10 mouse cellular contexts compared by ENCODE assay signal in the genomic region with DNA sequence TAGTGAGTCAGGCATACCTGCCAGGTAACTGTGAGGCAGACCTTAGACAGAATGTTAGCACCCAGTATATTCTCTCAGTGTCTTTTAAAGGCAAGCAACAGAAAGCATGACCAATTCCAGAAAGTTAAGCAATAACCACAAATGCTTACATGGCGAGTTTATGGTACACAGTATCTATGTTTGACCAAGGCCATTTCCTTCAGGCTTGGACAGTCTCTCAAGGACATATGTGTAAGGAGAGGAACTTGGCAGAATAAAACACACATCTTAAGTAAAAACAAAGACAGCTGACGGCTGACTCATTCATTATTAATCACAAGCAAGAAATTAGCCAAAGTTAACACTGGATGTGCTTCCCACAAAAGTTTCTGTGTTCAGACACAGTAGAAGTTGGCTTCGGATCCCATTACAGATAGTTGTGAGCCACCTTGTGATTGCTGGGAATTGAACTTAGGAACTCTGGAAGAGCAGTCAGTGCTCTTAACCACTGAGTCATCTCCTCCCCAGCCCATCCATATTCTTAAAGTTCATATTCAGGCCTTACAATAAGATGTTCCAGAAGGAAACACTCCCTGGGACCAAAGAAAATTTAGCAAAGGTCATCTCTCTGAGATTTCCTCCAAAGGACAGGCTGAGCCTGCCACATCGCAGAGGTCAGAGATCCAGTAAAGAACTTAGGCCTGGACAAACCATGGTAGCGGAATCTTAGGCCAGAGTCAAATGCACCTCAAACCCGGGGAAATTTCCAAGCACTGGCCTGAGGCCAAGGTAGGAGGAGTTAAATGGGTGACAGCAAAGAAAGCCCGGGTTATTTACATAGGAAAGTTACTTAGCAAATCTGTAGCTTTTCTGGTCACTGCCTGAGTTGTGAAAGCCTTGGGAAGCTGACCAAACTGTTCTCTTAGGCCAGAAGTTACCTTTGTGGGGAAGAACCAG. TPM values are rescaled to one million over a fixed set of nuclear protein-coding genes. Genes with fewer than 3 reads are reported as not detected.
DNase-seq lines count a peak whose midpoint lies in the region; ATAC-seq and TF ChIP-seq lines count a peak whose summit lies in the region.
"Had no signal": no experiment of that assay in that cellular context is flagged by ENCODE, and none has a peak within 500 bp of the region (broad histone marks: within the 10 kb centered on the region; RNA-seq: fewer than 3 reads in every experiment).

No protein-coding gene starts in this region.

- H3K27ac ChIP-seq in kidney, adult 2 months (ENCODE audit: insufficient read depth, low read depth, low read length), result 0 out of 2 replicates have a peak overlapping the region, but pooled peaks have one; percentile 50
- no peak overlapping the region for H3K27ac ChIP-seq in neural tube, embryonic 15.5 days (replicated peaks)
- H3K27ac ChIP-seq: forebrain, embryonic 12.5 days; limb, embryonic 12.5 days had no signal

- intact Hi-C loops in heart, postnatal 36 days (cut with DNase I), result no loop called here

- DNase-seq in heart, postnatal 4 days, result peak; percentile 22
- DNase-seq in heart, postnatal 36 days, result no peak
- peak; percentile 14 for DNase-seq in ZHBTc4 (ENCODE audit: low read depth, low spot score)
- peak; percentile 21 for DNase-seq in kidney, adult 2 months
- peak; percentile 13 for DNase-seq in lung, postnatal 10 days
- no peak for DNase-seq in natural killer cell, adult 2 months (ENCODE audit: low spot score in 2 of 2)

- TF ChIP-seq CTCF in kidney, adult 2 months (conservative IDR thresholded peaks at IDR 0.05; ENCODE audit: insufficient read depth, insufficient read length, low read depth, low read length), result no peak

- H3K9ac ChIP-seq in neural tube, embryonic 15.5 days (replicated peaks), result no peak overlapping the region
- H3K9ac ChIP-seq: forebrain, embryonic 12.5 days; limb, embryonic 12.5 days had no signal

- H3K9me3 ChIP-seq in neural tube, embryonic 15.5 days (replicated peaks), result no peaks in the 10 kb centered on the region
- H3K9me3 ChIP-seq: forebrain, embryonic 12.5 days; limb, embryonic 12.5 days had no signal

- H3K4me2 ChIP-seq in neural tube, embryonic 15.5 days, result no peak overlapping the region
- H3K4me2 ChIP-seq: forebrain, embryonic 12.5 days; limb, embryonic 12.5 days had no signal

- 51% methylated on average over 7 of the region's 7 CpGs for WGBS in kidney, adult 2 months
- WGBS in neural tube, embryonic 15.5 days, result 74% methylated on average over 7 of the region's 7 CpGs

- H3K4me3 ChIP-seq in kidney, adult 2 months (ENCODE audit: insufficient read depth, low read depth, low read length), result no peak overlapping the region
- H3K4me3 ChIP-seq in neural tube, embryonic 15.5 days (replicated peaks), result no peak overlapping the region
- H3K4me3 ChIP-seq: forebrain, embryonic 12.5 days; limb, embryonic 12.5 days had no signal

- ATAC-seq in CD4-positive, CD25-positive, alpha-beta regulatory T cell, adult 4 months, result no peak
- no peak for ATAC-seq in neural tube, embryonic 15.5 days (ENCODE audit: low FRiP score)

- H3K4me1 ChIP-seq in kidney, adult 2 months (ENCODE audit: control insufficient read depth, insufficient read depth, low read length), result no peaks in the 10 kb centered on the region
- no peaks in the 10 kb centered on the region for H3K4me1 ChIP-seq in neural tube, embryonic 15.5 days
- H3K4me1 ChIP-seq: forebrain, embryonic 12.5 days; limb, embryonic 12.5 days had no signal

- no peak for TF ChIP-seq POLR2A in kidney, adult 2 months (IDR thresholded peaks at IDR 0.05; ENCODE audit: low read depth, low read length)

- no peaks in the 10 kb centered on the region for H3K36me3 ChIP-seq in kidney, adult 2 months (ENCODE audit: control insufficient read depth, insufficient read depth, low read length)
- H3K36me3 ChIP-seq in neural tube, embryonic 15.5 days, result no peaks in the 10 kb centered on the region
- H3K36me3 ChIP-seq: forebrain, embryonic 12.5 days; limb, embryonic 12.5 days had no signal

- H3K27me3 ChIP-seq in kidney, adult 2 months (replicated peaks; ENCODE audit: control insufficient read depth, insufficient read depth, low read length), result no peaks in the 10 kb centered on the region
- no peaks in the 10 kb centered on the region for H3K27me3 ChIP-seq in neural tube, embryonic 15.5 days (replicated peaks)
- H3K27me3 ChIP-seq: forebrain, embryonic 12.5 days; limb, embryonic 12.5 days had no signal

RNA-seq across cellular contexts. Expression of a gene that starts 38.2 kb away (rescaled TPM):
- 10 to 100 TPM; 14.3 to 15.2 TPM for total RNA-seq in heart, postnatal 4 days (2021)
- total RNA-seq in heart, postnatal 36 days (2021), result 10 to 100 TPM; 18.8 to 21.6 TPM
- 9.7 and 10.0 TPM in 2 replicates for polyA plus RNA-seq in kidney, adult 2 months (2012; rRNA removed)
- polyA plus RNA-seq in CD4-positive, CD25-positive, alpha-beta regulatory T cell, adult 4 months (2017; shearing (Covaris generic)), result 1 to 10 TPM; 4.5 to 5.2 TPM
- polyA plus RNA-seq in neural tube, embryonic 15.5 days (2015; fragmentation: Nextera tagmentation; extraction: Ambion mirVana), result 10.2 and 11.7 TPM in 2 replicates

RNA-seq across cellular contexts. Expression of a gene that starts 52.0 kb away (rescaled TPM):
- 10 to 100 TPM; 20.5 to 22.3 TPM for total RNA-seq in heart, postnatal 4 days (2021)
- 10 to 100 TPM; 17.4 to 17.7 TPM for total RNA-seq in heart, postnatal 36 days (2021)
- 6.8 and 6.9 TPM in 2 replicates for polyA plus RNA-seq in kidney, adult 2 months (2012; rRNA removed)
- polyA plus RNA-seq in CD4-positive, CD25-positive, alpha-beta regulatory T cell, adult 4 months (2017; shearing (Covaris generic)), result 100 to 1,000 TPM in 1 of 2 experiments, 10 to 100 TPM in 1; 94.9 to 141 TPM
- polyA plus RNA-seq in neural tube, embryonic 15.5 days (2015; fragmentation: Nextera tagmentation; extraction: Ambion mirVana), result 47.1 and 47.5 TPM in 2 replicates

Comparison
In these comparisons a context has a peak if more than half of its experiments do, and no peak if none do; other contexts are left out.
1. DNase-seq: peak in heart, postnatal 4 days (single experiment), ZHBTc4 (single experiment), kidney, adult 2 months (single experiment) and lung, postnatal 10 days (single experiment); none in heart, postnatal 36 days (0 of 2) and natural killer cell, adult 2 months (0 of 2).